Mouse (Mus musculus): ENCODE measurements around the gene Ttll12. TPM values are rescaled to one million over a fixed set of nuclear protein-coding genes. Genes with fewer than 3 reads are reported as not detected.

The Ttll12 gene
- polyA plus RNA-seq, 1 experiment from 2014 or later, result 59.6 TPM

DNA sequence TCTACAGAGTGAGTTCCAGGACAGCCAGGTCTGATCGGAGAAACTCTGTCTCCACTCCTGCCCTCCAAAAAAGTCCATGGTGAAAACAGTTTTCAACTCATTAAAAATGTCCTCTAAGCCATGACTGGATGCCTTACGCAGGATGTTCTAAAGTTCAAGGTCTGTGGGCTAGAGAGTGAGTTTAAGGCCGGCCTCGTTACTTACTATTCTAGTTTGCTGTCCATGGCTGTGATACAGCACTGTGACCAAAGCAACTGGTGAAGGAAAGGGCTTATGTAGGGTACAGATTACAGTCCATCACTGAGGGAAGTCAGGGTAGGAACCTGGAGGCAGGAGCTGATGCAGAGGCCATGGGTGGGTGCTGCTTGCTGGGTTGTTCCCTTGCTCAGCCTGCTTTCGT lies 26.4 kb downstream of the Ttll12 start:
- H3K9me3 ChIP-seq, result no peaks in the 10 kb centered on the region
- peaks cover 11% of the 10 kb centered on the region for H3K4me1 ChIP-seq (replicated peaks)
- H3K36me3 ChIP-seq, result peaks cover 3% of the 10 kb centered on the region; the same call in 1 of the 2 replicates
- H3K27ac ChIP-seq, result no peak overlapping the region
- no peak overlapping the region for H3K4me3 ChIP-seq
- no peak for DNase-seq (ENCODE audit: low spot score)
- WGBS, result 94% methylated on average over 5 of the region's 5 CpGs
- peaks cover under 1% of the 10 kb centered on the region; the same call in 1 of the 2 replicates for H3K27me3 ChIP-seq (ENCODE audit: insufficient read depth, poor library complexity, severe bottlenecking)

DNA sequence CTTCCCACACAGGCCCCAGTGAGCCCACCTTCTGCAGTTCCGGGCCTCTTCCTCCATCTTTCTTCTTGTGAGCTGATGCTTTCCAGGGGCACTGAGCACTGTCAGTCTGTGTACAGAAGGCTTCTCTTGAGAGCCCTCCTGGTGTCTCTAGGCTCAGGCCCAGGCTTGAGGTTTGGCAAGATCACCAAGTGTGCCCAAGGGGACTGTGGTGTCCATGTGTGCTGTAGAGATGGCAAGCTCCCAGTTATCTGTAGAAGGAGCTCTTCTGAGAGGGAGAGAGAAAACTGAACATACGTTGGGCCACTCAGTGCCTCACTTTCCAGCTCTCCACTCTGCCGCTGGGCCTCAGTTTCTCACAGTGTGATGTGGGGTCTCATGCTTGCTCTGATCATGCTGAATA lies 27.2 kb downstream of the Ttll12 start:
- 89% methylated on average over 3 of the region's 3 CpGs for WGBS
- Histone ChIP-seq H3K4me1 (replicated peaks) (peaks cover 19% of the 10 kb centered on the region), H3K27ac (no peak overlapping the region), H3K27me3 (ENCODE audit: insufficient read depth, poor library complexity, severe bottlenecking) (peaks cover 8% of the 10 kb centered on the region), H3K4me3 (no peak overlapping the region), H3K36me3 (no peaks in the 10 kb centered on the region), H3K9me3 (no peaks in the 10 kb centered on the region)
- no peak for DNase-seq (ENCODE audit: low spot score)

DNA sequence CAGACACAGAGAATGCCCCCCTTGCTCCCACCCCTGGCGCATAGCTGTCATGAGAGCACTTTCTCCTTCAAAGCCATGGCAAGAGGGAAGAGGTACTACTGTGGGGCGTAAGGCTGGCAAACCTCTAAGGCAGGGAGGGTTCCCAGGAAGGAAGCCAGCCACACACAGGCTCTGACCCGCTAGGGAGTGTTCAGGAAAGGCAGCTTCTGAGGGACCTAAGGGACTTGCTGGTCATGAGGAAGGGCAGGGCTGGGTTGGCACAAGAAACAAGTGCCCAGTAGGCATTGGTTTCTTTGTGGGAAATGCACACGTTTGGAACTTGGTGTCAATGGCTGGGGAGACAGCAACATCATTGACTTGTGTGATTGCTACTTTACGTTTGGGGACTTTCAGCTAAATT lies 29.0 kb downstream of the Ttll12 start:
- no peak overlapping the region for H3K4me3 ChIP-seq
- H3K9me3 ChIP-seq, result no peaks in the 10 kb centered on the region
- H3K4me1 ChIP-seq (replicated peaks), result peaks cover 22% of the 10 kb centered on the region
- peaks cover 18% of the 10 kb centered on the region for H3K27me3 ChIP-seq (ENCODE audit: insufficient read depth, poor library complexity, severe bottlenecking)
- no peak for DNase-seq (ENCODE audit: low spot score)
- H3K27ac ChIP-seq, result no peak overlapping the region
- H3K36me3 ChIP-seq, result no peaks in the 10 kb centered on the region
- 77% methylated on average over 5 of the region's 5 CpGs for WGBS

DNA sequence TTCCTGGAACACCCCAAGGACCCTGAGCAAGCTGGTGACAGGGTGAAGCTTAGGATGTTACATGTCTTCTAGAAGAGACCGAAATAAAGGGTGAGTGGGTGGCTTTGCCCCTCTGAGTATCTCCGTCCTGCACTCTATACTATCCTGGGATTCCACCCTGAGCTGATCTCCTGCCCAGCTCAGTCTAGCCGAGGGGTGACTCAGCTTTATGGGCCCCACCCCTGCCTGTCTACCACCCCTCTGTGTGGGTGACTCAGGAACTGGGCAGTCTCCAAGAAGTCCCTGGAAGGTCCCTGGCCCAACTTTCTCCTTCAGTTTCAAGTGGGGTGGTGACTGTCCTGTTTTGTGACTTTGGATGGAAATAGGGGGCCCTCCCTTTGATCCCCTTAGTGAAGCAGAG lies 29.5 kb downstream of the Ttll12 start:
- Histone ChIP-seq H3K27ac (no peak overlapping the region), H3K27me3 (ENCODE audit: insufficient read depth, poor library complexity, severe bottlenecking) (peaks cover 18% of the 10 kb centered on the region), H3K4me3 (no peak overlapping the region), H3K9me3 (no peaks in the 10 kb centered on the region), H3K36me3 (no peaks in the 10 kb centered on the region), H3K4me1 (replicated peaks) (peaks cover 22% of the 10 kb centered on the region)
- WGBS, result 91% methylated on average over 3 of the region's 3 CpGs
- no peak for DNase-seq (ENCODE audit: low spot score)

DNA sequence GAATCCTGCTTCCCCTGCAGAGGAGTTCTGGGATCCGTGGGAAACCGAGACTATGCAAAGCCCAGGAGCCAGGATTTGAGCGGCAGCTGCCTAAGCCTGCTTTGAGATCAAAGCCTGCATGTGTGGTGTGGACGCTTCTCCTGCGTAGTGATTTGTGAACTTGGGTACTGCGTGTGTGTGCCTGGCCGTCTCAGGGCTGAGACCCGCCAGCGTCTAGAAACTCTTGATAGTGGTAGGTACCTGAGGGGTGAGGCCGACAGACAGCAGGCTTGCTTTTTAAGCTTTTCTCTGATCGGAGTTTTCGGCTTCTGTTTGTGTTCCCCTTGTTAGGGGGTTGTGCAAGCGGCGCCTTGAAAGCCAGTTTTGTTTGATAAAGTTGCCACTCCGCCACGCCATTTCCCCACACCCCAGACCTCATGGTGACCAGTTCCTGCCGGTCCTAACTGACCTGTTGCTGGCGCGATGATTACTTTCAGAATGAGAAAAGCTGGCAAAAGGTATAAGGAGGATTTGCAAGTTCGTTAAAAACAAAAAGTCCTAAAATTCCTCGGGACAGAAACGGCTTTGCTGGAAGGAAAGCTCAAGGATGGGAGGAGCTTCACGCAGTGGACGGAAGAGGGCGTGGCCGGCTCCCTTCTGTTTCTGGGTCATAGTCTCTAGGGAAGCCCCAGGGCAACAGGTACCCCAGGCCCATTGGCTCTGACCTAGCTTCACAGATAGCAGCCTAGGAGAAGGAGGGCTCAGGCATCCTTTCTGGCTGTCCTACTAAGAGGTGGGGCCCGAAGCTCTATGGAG lies 30.9 kb downstream of the Ttll12 start:
- peak; percentile 64 for DNase-seq (ENCODE audit: low spot score)
- Histone ChIP-seq H3K4me3 (peak overlapping the region; percentile 59), H3K9me3 (no peaks in the 10 kb centered on the region), H3K36me3 (no peaks in the 10 kb centered on the region), H3K27ac (peak overlapping the region; percentile 81), H3K27me3 (ENCODE audit: insufficient read depth, poor library complexity, severe bottlenecking) (peaks cover 18% of the 10 kb centered on the region), H3K4me1 (replicated peaks) (peaks cover 22% of the 10 kb centered on the region)
- 2% methylated on average over 27 of the region's 27 CpGs for WGBS

DNA sequence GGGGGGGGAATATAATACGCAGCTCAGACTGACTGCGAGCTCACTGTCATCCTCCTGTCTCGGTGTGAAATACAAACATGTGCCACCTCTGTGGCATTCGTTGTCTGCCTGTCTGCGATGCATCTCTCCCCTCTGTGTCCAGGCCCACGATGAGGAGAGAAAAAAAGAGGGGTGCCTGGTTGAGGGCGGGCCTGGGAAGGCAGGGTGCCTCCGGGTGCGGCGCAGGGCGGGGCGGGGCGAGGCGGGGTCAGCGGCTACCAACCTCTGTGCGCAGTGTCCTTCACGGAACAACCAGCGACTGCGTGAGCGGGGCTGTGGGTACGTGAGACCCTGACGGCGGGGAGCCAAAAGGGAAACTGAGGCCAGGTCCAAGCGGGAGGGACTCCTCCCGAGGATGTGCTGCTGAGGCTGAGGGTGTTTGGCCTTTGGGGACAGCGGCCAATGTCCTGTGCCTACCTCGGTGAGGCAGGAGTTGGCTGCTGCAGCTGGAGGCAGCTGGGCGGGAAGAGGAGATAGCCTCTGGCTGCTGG lies 31.6 kb downstream of the Ttll12 start, which contains the start of the genes Tspo and Mcat:
Gene Tspo (plus strand): TSS at position 266 of the 530 bp plus-strand sequence.
Gene Mcat (minus strand): TSS at position 461 of the 530 bp plus-strand sequence.
- peaks cover 18% of the 10 kb centered on the region for H3K27me3 ChIP-seq (ENCODE audit: insufficient read depth, poor library complexity, severe bottlenecking)
- under 1% methylated on average over 28 of the region's 28 CpGs for WGBS
- peak within 1 kb of the TSS; percentile 81 for H3K27ac ChIP-seq
- H3K4me1 ChIP-seq (replicated peaks), result peaks cover 22% of the 10 kb centered on the region
- H3K36me3 ChIP-seq, result no peaks in the 10 kb centered on the region
- no peak for DNase-seq (ENCODE audit: low spot score)
- H3K9me3 ChIP-seq, result no peaks in the 10 kb centered on the region
- H3K4me3 ChIP-seq, result peak within 1 kb of the TSS; percentile 59

DNA sequence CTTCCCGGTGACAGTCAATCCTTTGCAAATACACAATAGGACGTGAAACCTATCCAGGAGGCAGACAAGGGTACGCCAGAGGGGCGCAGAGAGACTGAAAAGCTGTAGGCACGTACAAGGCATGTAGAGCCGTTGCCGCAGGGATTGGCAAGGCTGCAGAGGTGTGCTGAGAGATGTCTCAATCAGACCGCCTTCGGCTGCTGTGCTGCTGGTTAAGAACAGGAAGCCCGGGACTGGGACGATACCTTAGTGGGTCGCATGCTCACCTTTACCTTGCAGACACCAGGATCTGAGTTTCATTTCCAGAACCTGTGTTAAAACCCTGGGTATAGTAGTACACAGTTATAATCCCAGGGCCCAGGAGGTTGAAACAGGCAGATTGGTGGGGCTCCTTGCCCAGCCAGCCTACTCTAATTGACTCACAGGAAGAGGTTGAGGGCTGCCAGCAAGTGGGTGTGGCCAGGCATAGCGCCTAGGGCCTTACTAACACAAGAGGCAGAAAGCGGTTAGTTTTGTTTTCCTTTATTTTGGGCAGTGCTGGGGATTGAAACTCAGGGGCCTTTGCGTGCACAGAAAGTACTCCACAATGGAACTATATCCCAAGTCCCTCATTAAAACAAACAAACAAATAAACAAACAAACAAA lies 32.2 kb downstream of the Ttll12 start:
- no peak overlapping the region for H3K27ac ChIP-seq
- peak; percentile 21 for DNase-seq (ENCODE audit: low spot score)
- no peaks in the 10 kb centered on the region for H3K36me3 ChIP-seq
- peak overlapping the region; percentile 59 for H3K4me3 ChIP-seq
- H3K27me3 ChIP-seq (ENCODE audit: insufficient read depth, poor library complexity, severe bottlenecking), result peaks cover 18% of the 10 kb centered on the region
- H3K4me1 ChIP-seq (replicated peaks), result peaks cover 22% of the 10 kb centered on the region
- H3K9me3 ChIP-seq, result no peaks in the 10 kb centered on the region
- 32% methylated on average over 15 of the region's 15 CpGs for WGBS

DNA sequence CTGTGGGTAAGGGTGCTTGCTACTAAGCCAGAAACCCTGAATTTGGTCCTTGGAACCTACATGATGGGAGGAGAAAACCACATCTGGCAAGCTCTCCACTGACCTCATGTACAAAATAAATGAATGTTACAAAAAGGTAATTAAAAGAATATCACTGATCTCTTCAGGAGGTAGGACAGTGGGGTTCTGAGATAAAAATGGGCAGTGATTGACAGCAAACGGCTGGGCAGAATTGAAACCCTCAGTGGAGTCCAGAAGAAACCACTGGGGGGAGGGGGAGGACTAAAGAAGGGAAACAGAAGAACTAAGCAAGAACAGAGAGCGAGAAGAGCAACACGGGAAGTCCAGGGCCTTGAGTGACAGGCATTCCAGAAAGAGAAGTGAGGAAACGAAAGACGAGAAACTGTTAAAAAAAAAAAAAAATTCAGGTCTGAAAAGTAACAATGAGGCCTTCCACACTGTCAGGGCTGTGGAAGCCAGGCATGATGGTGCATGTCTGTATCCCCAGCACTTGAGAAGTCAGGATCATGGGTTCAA lies 33.9 kb downstream of the Ttll12 start:
- peaks cover 23% of the 10 kb centered on the region for H3K4me1 ChIP-seq (replicated peaks)
- WGBS, result 59% methylated on average over 5 of the region's 5 CpGs
- no peak overlapping the region for H3K4me3 ChIP-seq
- H3K27ac ChIP-seq, result no peak overlapping the region
- H3K27me3 ChIP-seq (ENCODE audit: insufficient read depth, poor library complexity, severe bottlenecking), result peaks cover 18% of the 10 kb centered on the region
- H3K9me3 ChIP-seq, result no peaks in the 10 kb centered on the region
- DNase-seq (ENCODE audit: low spot score), result no peak
- no peaks in the 10 kb centered on the region for H3K36me3 ChIP-seq

DNA sequence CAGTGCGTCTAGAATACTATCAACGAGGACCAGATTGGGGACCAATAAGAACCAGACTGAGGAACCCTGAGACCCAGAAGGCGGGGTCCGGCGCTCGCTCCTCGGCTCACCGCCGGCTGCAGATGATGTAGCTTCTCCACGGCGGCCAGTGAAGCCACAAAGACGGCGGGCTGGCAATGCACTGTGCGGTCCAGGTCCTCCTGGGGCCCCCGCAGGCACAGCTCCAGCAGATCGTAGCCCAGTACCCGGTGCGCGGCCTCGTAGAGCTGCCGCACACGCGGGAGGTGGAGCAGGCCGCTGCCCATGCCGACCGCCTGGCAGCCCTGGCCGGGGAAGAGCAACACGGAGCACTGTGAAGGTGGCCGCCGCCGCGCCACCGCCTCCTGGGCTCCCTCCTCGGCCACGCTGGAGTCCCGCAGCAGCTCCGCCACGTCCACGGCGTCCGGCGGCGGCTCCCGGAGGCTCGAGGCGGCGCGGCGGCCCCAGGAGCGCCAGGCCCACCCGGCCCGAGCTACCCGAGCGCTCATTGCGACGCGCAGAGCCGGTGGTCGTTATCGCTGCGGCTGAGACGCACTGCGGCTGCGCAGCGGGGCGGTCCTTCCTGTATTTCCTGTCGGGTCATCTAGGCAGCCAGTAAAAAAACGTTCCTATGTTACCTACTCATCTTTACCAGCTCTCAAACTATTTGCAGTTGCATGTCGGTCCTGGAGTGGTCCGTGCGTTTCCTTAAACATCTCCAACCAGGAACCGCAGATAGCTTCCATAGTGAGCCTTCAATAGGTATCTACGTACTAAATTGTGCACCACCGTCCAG lies 39.6 kb downstream of the Ttll12 start:
- peak overlapping the region; percentile 77 for H3K4me3 ChIP-seq
- DNase-seq (ENCODE audit: low spot score), result peak; percentile 90
- no peaks in the 10 kb centered on the region for H3K27me3 ChIP-seq (ENCODE audit: insufficient read depth, poor library complexity, severe bottlenecking)
- WGBS, result under 1% methylated on average over 74 of the region's 74 CpGs
- peak overlapping the region; percentile 96 for H3K27ac ChIP-seq
- peaks cover 16% of the 10 kb centered on the region for H3K4me1 ChIP-seq (replicated peaks)
- H3K36me3 ChIP-seq, result peaks cover 32% of the 10 kb centered on the region
- H3K9me3 ChIP-seq, result no peaks in the 10 kb centered on the region

DNA sequence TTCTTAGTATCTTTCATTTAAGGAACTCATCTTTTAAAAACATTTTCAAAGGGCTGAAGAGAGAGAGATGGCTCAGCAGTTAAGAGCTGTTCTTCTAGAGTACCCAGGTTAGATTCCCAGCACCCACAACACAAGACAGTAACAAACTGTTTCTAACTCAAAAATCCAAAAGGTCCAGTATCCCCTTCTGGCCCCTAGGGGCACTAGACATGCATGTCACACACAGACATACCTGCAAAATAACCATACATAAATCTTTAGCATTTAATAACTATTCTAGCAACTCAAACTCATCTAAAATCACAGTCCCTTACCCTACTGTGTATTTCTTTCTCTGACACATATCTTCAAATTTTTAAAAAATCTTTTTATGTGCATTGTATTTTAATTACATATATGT lies 41.1 kb downstream of the Ttll12 start:
- H3K27me3 ChIP-seq (ENCODE audit: insufficient read depth, poor library complexity, severe bottlenecking), result no peaks in the 10 kb centered on the region
- peaks cover 47% of the 10 kb centered on the region for H3K36me3 ChIP-seq
- H3K4me1 ChIP-seq (replicated peaks), result peaks cover 16% of the 10 kb centered on the region
- H3K4me3 ChIP-seq, result no peak overlapping the region
- H3K27ac ChIP-seq, result no peak overlapping the region
- no peak for DNase-seq (ENCODE audit: low spot score)
- no peaks in the 10 kb centered on the region for H3K9me3 ChIP-seq

DNA sequence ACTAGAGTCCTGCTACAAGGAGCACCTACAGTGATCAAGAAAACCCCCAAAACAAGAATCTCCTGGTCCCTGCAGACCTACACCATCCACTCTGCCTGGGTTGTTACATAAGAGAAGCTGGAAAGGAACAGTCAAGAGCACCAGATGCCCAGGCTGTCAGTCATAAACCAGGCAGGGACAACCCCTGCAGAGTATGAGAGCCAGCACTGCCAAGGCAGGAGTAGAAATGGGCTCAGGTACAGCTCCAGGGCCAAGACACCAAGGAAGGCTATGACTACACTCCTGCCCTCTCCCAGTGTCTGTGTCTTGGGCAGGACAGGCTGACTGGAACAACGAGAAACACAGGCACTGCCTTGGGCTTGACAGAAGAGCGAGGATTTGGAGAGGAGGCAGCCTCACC lies 44.8 kb downstream of the Ttll12 start:
- Histone ChIP-seq H3K27ac (no peak overlapping the region), H3K9me3 (no peaks in the 10 kb centered on the region), H3K27me3 (ENCODE audit: insufficient read depth, poor library complexity, severe bottlenecking) (no peaks in the 10 kb centered on the region), H3K4me3 (no peak overlapping the region), H3K36me3 (peaks cover 84% of the 10 kb centered on the region), H3K4me1 (replicated peaks) (peaks cover 9% of the 10 kb centered on the region)
- no peak for DNase-seq (ENCODE audit: low spot score)
- WGBS, result 86% methylated on average over 2 of the region's 2 CpGs

DNA sequence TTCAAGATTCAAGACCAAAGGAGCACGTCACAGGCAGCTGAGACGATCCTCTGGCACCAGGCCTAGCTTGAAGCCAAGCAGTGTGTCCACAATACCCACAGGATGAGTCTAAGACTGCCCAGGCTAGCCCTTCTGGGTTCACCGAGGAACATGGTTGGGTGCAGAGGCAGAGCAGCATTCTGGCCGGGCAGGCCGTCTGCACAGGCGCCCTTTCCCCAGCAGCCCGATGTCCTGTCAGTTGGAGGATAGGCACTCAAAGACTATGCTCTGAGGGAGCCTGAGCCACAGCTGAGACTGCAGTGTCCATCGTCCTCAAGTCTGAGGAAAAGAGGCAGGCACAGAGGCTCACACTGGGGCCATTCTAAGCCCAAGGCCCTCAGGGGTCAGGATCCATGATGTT lies 47.8 kb downstream of the Ttll12 start:
- DNase-seq (ENCODE audit: low spot score), result no peak
- H3K4me1 ChIP-seq (replicated peaks), result 0 out of 2 replicates have a peak, but pooled peaks cover 2% of the 10 kb centered on the region
- no peak overlapping the region for H3K27ac ChIP-seq
- H3K27me3 ChIP-seq (ENCODE audit: insufficient read depth, poor library complexity, severe bottlenecking), result no peaks in the 10 kb centered on the region
- H3K9me3 ChIP-seq, result no peaks in the 10 kb centered on the region
- H3K36me3 ChIP-seq, result peaks cover 79% of the 10 kb centered on the region
- no peak overlapping the region for H3K4me3 ChIP-seq
- 91% methylated on average over 8 of the region's 8 CpGs for WGBS
